Mouse (Mus musculus) macrophage (primary cell): ENCODE measurements at regions not wholly inside any gene's neighbourhood (a gene's known extent, or its start where the extent isn't known, plus 50 kb on each side); places are given as distances from the start of the nearest gene placed in this dataset.

Experiments used
- H3K27ac ChIP-seq: fragments of 350-480 bp; formaldehyde crosslinking; 2 replicates; pipeline ENCODE4 v1.9.0; 2021
- H3K36me3 ChIP-seq: fragments of 350-480 bp; formaldehyde crosslinking; 2 replicates; pipeline ENCODE4 v1.9.0; 2021; ENCODE audit errors: inconsistent target
- H3K4me3 ChIP-seq: fragments of 350-480 bp; formaldehyde crosslinking; 2 replicates; pipeline ENCODE4 v1.9.0; 2021; ENCODE audit errors: inconsistent target
- H3K79me2 ChIP-seq: fragments of 350-480 bp; formaldehyde crosslinking; 2 replicates; pipeline ENCODE4 v1.9.0; 2021; ENCODE audit errors: inconsistent target
- WGBS: methylation state at CpG from one replicate; pipeline ENCODE4 v1.1.7; 2026; ENCODE audit warnings: inconsistent platforms; ENCODE audit not compliant: missing documents; 5-methylcytosine and 5-hydroxymethylcytosine counted together

GRCm38 (mm10) chr1:61587251-61587650, 51.4 kb upstream of the Pard3b start:
- Histone ChIP-seq H3K36me3 (no peaks in the 10 kb centered on the region), H3K27ac (no peak overlapping the region), H3K79me2 (no peaks in the 10 kb centered on the region), H3K4me3 (no peak overlapping the region)
- 100% methylated on average over 4 of the region's 8 CpGs for WGBS
